Mouse (Mus musculus): Measurements from ENCODE around the gene Rbbp8nl. TPM values are rescaled to one million over a fixed set of nuclear protein-coding genes. Genes with fewer than 3 reads are reported as not detected.
A peak's percentile ranks its signal among the peaks of the same experiment; 100 is the strongest.

The Rbbp8nl gene
- total RNA-seq (2021): not detected
- long read RNA-seq, experiment 1: 0 reads
- long read RNA-seq, experiment 2: 0 reads

DNA sequence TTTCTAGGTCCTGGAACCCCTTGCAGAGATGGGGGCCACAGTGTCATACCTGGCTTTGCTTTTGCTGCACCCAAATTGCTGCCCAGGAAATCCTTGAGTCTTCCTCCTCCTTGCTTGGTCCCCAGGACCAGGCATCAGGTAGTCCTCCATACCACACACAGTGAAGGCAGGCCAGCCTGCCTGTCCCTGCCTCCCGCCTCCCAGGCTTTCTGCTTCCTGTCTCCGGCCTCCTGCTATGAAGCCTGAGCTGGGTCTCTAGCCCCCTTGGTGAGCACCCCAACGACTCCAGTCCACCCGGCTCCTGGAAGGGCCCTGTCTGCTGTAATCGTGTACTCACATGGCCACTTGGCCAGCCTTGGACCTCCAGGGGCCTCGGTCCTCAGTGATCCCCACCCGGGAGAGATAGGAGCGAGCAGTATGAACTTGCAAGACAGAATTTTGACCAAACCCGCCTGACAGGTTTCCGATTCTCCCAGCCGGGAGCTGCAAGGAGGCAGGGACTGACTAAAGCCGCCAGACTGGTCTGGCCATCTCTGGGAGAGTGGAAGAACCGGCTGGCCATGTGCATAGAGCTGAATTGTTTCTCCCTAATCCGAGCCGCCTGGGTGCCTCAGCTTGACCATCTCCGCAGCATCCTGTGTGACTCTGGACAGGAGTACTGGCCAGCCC lies at the start of gene Rbbp8nl:
Rbbp8nl (minus strand) TSS at position 440 of the 669 bp plus-strand sequence.
- DNase-seq: no peak
- intact Hi-C loops (cut with DNase I): no loop called here

DNA sequence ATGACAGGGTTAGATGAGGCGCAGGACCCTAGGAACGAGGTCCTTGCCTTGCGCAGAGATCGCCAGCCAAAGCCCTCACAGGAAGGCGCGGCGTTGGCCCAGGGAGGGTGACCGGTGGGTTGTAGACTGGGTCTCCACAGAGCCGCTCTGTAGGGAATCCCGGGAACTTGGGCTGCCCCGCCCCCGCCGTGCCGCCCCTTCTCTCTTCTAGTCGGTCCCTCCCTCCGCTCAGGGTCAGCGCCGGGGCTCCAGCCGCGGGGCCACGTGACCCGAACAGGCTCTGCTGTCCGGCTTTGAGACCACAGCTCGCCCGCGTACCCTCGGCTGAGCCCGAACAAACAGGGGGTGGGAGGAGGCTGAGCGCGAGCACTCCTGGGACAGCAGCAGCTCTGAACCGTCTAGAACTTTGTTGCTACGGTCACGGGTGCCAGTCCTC lies 44.9 kb upstream of the Rbbp8nl start, which contains the start of gene Gata5:
Gata5 (minus strand) TSS at position 149 of the 436 bp plus-strand sequence.
- no peak for DNase-seq
- intact Hi-C loops (cut with DNase I): loop anchor here (2.0 kb wide), 1 partner anchor 40 kb away; no protein-coding TSS in a partner anchor

DNA sequence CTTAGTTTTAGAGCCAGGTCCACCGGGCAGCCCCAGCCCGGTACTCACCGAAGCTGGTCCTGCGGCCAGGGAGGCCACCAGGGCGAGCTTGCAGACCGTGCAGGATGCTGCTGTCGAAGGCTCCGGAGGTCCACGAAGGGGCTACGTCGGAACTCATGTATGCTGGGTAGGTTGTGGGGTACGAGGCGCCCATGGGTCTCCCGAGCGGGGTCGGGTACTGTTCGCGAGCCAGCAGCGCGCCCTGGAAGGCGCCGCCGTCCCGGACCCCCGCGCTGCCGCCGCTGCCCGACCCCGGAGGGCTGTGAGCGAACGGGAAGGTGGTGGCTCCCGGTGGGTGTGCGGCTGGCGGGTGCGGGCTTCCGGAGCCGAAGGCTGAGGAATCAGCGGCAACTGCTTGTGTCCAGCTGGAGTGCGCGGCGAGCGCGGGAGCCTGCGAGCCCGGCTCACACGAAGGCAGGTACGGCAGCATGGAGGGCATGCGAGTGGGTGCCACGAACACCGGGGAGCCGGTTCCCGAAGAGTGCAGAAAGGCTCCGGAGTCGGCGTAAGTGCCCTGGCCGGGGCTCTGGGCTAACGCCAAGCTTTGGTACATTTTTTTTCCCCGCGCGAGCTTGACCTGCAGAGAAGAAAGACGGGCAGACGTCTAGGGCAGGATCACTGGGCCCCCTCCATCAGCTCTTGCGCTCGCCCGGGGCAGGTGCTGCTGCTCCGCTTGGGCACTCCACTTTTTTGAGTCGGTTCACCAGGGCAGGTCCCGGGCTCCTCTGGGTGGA lies 44.3 kb upstream of the Rbbp8nl start:
- intact Hi-C loops (cut with DNase I): loop anchor here (2.0 kb wide), 1 partner anchor 39 kb away; no protein-coding TSS in a partner anchor
- no peak for DNase-seq

DNA sequence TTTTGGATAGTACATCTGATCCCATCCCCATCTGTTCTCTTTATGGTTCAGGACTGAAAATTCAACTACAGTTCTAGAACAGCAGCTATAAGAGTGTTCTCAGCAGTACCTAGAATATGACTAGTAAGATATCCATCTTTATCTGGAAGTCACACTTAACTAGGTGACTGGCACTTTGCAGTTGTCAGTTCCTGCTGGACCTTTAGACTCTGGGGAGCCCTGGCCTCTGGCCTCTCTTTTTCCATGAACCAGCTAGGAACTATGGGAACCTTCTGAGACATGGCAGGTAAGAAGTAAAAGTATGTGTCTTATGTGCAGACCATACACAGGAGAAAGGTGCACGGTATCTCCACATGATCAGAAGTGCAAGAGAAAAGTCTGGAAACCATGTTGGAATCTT lies 39.8 kb upstream of the Rbbp8nl start:
- intact Hi-C loops (cut with DNase I): no loop called here
- DNase-seq: no peak

DNA sequence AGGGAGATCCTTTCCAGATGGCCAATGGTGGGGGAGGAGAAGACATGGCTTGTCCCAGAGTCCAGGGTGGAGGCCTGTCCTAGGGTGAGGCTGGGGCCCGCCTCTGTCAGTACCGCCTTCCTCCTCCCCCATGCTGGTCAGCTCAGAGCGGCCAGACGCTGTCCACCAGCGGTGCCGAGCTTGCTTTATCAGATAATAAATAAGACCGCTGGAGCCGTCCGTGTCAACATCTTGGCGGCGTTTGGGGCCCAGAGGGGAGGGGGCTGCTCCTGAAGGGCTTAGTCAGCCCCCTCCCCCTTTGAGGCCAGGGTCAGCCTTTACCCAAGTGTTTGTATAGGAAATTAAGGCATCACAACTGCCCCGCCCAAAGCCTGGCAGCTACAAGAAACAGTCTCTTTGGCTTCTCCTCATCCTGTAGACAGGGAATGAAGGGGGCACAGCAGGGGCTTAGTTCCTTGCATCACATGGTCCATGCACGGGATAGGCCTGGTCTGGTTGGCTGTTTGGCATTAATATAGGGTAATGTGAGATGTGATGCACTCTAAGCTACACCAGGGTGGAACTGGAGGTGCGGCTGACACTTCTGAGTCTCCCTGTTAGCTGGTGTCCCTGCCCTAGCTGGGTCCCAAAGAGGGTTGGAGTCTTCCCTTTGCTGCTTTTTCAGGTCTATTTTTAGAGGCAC lies 33.1 kb upstream of the Rbbp8nl start:
- intact Hi-C loops (cut with DNase I): no loop called here
- no peak for DNase-seq

DNA sequence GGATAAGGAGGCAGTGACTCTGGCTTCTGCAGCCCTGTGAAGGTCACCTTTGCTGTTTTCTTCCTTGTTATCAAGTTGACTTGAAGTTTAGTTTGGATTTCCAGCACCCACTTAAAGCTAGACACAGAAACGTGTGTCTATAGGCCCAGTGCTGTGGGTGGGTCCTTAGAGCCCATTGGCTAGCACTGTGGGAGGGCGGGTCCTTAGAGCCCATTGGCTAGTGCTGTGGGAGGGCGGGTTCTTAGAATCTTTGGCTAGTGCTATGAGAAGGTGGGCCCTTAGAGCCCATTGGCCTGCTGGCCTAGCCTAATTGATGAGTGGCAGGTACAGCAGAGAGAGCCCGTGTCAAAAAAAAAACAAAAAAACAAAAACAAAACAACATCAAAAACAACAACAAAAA lies 30.5 kb upstream of the Rbbp8nl start:
- no peak for DNase-seq
- intact Hi-C loops (cut with DNase I): no loop called here

DNA sequence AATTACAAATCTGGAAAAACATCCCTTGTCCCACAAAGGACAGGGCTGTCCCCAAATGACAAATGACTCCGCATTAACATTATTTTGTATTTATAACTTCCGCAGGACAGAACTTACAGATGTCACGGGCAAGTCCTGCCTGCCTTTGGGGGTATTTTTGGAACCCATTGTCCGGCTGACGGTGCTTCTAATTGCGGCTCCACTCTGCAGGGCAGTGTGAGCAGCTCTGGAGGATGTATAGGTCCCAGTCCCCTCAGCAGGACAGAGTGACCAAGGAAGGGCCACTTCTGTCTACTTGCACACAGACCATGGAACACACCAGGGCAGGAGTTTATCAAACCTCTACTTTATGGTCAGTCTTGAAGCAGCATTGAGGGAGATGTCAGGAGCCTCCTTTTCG lies 27.9 kb upstream of the Rbbp8nl start:
- intact Hi-C loops (cut with DNase I): no loop called here
- DNase-seq: no peak

DNA sequence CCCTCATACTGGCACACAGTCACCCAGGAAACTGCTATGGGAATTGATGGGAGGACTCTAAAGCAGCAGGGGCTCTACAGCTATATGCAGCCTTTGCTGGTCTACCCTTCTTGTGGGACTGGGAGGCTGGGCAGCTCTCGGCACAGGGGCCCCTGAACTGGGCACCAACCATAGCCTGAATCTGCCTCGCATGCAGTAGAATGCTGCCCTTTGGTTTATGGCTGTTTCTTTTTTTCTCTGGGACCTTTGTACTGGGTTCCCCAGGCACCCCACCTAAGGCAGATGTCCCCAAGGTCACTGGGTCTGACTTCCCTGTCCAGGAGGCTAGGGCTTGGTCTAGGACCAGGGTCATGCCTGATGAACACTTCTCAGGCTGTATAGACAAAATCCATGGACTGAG lies 24.6 kb upstream of the Rbbp8nl start:
- intact Hi-C loops (cut with DNase I): no loop called here
- no peak for DNase-seq

DNA sequence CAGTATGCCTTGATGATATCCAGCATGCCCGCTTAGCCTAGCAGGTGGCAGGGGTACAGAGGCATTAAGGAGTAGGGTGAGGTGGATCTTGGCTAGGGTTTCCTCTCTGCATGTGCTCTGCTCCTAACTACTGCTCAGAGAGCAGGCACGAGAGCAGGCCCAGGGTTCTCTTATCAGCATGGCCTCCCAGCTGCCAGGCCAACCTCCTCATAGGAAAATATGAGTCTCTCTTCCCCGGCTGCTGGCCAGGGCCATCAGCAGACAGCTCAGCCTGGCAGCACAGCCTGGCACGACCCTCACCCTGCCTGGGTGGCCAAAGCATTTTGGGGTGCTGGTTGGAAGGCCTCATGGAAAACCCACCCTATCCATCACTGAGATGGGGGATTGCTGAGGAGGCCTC lies 21.5 kb upstream of the Rbbp8nl start:
- intact Hi-C loops (cut with DNase I): no loop called here
- DNase-seq: no peak

DNA sequence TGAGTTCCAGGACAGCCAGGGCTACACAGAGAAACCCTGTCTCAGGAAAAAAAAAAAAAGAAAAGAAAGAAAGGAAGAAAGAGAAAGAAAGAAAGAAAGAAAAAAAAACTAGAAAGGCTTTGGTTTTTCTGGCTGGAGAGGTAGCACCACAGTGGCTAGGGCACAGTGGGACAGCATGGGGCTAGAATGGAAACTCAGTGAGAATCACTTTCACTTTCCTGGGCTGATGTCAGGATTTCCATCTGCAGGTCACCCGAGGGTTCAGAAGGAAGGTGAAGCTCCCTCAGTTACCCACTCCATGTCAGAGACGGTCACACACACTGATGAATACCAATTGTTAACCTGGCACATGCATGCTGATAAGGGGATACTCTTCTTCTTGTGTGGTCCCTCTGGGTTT lies 18.0 kb upstream of the Rbbp8nl start:
- no peak for DNase-seq

DNA sequence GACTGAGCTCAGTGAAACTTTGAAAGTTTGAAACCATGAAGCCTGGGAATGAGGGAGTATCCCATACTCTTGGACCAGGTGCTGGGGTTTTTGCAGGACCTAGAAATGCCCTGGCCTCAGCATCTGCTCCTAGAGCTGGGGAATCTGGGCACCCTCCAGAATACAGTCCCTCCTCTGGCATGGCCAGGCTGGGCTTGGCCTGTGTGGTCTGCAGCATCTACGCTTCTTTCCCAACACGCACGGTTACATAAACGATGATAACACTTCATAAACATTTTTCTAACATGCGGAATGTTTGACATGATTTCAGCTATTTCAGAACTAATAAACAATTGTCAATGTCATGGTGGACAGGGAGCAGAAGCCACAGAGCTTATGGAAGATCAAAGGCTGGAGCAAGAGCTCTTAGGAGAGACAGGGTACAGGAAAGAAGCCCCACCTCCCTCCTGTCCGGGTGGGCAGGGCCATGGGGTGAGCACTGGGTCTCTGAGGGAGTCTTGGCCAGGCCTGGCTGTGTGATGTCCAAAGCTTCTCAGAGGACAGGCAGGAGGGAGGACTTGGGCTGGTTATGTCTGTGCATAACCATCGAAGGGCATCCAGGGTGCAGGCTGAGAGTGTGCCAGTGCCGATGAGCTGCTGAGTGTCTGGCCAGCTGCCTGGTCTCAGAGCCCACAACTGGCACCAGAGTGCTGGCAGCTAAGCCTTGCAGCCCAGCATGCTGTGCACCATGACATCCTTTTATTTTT lies 16.9 kb upstream of the Rbbp8nl start:
- DNase-seq: peak; percentile 39 to 54
- intact Hi-C loops (cut with DNase I): no loop called here

More for the DNA sequence above, 18.0 kb upstream of the Rbbp8nl start:
- intact Hi-C loops (cut with DNase I): no loop called here

DNA sequence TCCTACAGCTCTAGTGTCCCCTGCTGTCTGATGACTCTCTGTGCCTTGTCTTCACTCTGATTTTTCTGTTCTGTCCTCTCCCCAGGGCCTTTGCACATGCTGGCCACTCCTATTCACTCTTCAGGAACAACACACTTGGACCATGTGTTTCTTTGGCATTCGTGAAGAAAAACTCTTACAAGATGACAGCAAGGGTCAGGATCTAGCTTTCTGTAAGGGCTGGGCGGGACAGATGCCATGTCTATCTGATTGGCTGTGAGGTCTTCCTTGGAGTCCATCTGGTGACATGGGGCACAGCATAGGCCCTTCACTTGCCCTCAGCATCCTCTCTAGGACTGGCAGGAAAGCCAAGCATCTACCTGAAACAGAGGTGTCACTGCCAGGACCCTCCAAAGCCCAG lies 16.3 kb upstream of the Rbbp8nl start:
- intact Hi-C loops (cut with DNase I): no loop called here
- DNase-seq: no peak

DNA sequence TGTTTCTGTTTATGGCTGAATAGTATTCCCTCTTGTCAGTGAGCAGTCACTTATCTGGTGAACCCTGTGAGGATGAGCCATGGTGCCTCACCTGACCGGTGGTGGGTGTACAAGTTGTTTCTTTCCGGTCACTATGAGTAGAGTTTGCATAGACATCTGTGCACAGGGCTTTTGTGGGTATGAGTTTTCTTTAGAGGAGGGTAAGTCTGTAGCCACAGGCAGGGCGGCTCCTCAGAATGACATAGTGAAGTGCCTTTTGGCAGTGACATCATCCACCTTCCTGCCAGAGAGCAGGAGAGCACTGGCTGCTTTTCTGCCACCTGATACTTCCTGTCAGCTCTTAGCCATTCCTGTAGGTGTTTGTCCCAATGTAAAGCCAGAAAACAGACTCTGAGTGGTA lies 15.8 kb upstream of the Rbbp8nl start:
- DNase-seq: no peak

DNA sequence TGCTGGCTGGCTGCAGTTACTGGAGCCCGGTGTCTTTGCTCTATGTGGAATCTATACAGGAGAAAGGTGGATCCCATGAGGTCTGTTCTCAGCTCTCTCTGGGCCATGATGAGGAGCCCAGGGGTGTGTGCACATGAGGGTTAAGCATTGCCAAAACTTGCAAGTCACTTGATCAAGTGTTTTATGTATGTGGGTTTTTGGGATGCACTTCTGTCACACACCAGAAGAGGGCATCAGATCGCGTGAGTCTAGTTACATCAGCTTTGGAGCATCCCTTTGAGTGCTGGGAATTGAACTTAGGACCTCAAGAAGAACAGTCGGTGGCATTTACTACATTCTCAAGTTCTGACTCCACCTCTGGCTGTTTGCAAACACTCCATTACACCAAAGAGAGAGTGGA lies 14.9 kb upstream of the Rbbp8nl start:
- intact Hi-C loops (cut with DNase I): no loop called here
- no peak for DNase-seq

More for the DNA sequence above, 15.8 kb upstream of the Rbbp8nl start:
- intact Hi-C loops (cut with DNase I): no loop called here

DNA sequence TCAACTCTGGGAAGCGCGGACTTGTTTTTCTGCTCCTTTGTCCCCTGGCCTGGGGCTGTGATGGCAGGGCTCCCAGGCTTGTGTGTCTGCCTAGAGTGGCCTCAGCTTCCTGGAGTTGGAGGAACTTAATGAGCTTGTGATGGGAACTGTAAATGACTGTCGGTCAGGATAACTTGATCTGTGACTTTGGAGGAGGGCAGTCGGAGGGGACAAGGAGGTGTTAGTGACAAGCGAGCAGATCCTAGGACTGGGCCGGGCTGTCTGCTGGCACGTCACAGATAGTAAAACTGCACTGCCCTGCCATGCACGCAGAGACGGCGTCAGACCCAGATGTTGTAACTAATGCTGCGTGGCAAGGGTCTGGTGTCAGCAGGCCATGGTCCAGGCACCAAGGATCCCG lies 13.8 kb upstream of the Rbbp8nl start:
- no peak for DNase-seq
- intact Hi-C loops (cut with DNase I): no loop called here

DNA sequence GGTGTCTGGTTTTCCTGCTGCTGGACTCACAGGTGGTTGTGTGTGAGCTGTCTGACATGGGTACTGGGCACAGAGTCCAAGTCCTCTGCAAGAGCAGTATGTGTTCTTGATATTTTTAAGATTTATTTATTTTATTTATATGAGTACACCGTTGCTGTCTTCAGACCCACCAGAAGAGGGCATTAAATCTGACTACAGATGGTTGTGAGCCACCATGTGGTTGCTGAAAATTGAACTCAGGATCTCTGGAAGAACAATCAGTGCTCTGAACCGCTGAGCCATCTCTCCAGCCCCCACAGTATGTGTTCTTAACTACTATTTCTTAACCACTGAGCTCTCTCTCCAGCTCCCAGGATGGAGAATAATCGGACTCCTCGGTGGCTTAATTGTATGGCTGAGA lies 12.5 kb upstream of the Rbbp8nl start:
- intact Hi-C loops (cut with DNase I): no loop called here
- DNase-seq: no peak

DNA sequence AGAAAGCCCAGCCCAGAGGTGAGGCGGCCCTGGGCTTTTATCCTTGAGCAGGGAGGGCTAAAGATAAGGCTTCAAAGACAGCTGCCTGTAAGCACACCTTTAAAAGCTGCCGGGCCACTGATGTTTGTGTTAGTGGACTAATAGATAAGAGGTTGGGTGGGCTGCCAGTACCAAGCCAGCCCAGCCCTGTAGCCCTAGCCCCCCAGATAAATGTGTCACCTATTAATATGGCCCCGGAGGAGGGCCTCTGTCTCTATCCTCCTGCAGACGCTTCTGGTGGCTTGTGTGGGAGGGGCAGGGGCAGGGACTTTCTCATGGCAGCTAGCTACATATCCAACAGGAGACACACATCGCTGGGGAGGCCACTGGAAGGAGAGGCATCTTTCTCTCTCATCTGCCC lies 11.1 kb upstream of the Rbbp8nl start:
- DNase-seq: no peak
- intact Hi-C loops (cut with DNase I): no loop called here

DNA sequence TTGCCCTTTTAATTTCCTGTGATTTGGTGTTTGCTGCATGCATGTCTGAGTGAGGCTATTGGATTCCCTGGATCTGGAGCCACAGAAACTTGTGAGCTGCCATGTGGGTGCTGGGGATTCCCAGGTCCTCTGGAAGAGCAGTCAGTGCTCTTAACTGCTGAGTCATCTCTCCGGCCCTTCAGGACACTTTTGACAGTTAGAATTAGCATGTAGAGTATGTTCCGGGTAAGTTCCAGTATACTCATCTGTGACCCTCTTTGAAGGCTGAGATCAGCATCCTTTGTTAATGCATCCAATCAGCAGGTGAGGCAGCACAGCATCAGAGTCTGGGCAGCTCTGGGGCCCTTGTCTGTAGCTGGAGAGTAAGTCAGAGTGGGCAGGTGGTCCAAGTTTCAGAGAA lies 10.6 kb upstream of the Rbbp8nl start:
- intact Hi-C loops (cut with DNase I): no loop called here
- no peak for DNase-seq

DNA sequence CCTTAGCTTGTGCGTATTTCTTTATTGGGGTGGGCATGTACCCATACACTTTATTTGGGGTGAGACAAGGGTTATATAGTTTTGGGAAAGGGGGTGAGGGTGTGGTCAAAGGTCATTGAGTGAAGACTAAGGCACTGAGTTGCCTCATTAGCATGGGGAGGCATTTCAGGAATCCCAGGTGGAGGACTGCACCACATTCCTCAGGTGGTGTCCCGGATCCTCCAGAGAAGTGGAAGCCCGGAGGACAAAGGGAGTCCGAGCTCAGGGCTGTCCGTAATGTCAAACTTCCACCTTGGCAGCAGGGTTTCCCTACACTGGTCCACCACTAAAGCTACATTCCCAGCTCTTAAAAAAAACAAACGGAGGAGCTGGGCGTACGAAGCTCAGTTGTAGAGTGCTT lies 3.2 kb upstream of the Rbbp8nl start:
- intact Hi-C loops (cut with DNase I): no loop called here

DNA sequence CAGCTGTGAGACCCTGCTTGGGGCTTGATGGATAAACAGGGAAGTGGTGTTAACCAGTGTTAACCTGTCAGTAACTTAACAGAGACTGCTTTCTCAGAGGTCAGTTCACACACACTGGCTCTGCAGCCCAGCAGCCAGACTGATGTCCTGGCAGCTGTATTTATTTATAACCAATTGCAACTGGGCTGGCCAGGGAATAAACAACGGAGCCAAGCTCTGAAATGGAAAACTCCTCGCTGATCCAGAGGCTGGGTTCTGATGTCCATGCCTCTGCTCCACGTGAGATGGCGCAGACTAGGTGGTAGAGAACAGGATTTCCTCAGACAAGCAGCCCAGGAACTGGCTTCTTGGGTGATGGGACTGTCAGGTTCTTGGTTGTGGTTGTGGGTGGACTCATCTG lies 2.3 kb upstream of the Rbbp8nl start:
- no peak for DNase-seq
- intact Hi-C loops (cut with DNase I): no loop called here

More for the DNA sequence above, 3.2 kb upstream of the Rbbp8nl start:
- DNase-seq: no peak

DNA sequence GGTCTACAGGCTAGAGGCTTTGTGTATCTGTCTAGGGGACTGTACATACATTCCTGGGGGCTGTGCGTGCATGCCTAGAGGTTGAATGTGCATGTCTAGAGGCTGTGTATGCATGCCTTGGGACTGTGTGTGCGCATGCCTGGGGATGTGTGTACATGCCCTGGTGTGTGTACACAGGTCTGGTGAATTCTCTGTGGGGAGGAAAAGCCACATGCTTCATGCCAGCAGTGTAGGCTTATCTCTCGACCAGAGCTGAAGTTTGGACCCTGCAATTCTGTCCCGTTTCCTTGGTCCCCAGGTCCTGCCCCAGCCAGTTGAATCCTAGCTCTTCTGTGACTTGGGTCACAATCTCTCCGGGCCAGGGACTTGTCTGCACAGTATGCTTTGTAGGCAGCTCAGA lies 1.9 kb upstream of the Rbbp8nl start:
- DNase-seq: no peak
- intact Hi-C loops (cut with DNase I): no loop called here
